Mouse (Mus musculus) kidney, postnatal 25 days (tissue): ENCODE data around the gene Ak1.

Experiments used
- DNase-seq, 2 experiments: peaks; one replicate each; pipeline ENCODE4 v3.0.0; 2021; ENCODE audit warnings: mixed read lengths in 2 of 2

The Ak1 gene

GRCm38 (mm10) chr2:32655826-32656225 lies 34.3 kb downstream of the Ak1 start:
- DNase-seq: peak; percentile 82 to 92

DNA sequence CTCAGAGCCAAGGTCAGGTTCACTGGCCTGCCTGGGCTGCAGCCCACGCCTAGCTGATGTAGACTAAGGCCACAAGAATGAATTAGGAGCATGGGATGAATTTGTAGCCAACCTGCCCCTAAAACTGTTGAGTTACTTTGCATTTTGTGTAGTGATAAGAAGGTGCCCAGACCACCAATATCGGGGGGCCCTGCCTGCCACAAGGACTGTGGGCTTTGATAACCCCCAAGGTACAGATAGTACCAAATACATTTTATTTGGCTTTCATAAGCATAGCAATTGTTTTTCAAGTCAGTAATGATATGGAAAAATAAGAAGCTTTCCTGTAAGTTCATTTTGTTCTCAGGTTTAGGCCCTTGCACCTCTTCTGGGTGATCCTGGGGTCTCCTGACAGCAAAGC lies 37.3 kb downstream of the Ak1 start:
- DNase-seq: no peak

DNA sequence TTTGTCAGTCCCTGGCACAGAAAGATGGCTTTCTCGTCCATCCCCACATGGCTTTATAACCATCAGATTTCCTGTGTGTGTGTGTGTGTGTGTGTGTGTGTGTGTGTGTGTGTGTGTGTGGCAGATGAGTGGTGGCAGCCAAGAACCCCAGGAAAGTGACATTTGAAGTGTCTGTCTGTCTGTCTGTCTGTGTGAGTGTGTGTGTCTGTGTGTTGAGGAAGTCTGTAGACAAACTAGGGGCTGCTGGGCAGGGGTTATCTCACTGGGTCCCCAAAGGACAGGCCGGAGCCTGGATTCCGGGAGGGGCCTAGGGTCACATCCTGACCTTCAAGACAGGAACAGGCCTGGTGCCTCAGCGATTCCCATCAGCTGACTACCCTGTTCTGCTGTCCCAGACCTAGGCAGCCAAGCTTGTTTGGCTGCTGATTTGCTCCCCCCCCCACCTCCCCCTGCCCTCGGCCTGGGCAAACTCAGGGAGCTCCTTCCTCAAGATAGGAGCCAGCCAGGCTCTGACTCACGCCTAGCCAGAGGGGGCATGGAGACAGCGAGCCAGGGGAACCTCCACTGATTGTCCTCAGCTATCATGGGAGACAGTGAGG lies 40.0 kb downstream of the Ak1 start:
- peak; percentile 78 to 93 for DNase-seq

GRCm38 (mm10) chr2:32662291-32662690 lies 40.7 kb downstream of the Ak1 start:
- no peak for DNase-seq

- DNase-seq: no peak
Observed at GRCm38 (mm10) chr2:32665345-32665744, 43.8 kb downstream of the Ak1 start.

DNA sequence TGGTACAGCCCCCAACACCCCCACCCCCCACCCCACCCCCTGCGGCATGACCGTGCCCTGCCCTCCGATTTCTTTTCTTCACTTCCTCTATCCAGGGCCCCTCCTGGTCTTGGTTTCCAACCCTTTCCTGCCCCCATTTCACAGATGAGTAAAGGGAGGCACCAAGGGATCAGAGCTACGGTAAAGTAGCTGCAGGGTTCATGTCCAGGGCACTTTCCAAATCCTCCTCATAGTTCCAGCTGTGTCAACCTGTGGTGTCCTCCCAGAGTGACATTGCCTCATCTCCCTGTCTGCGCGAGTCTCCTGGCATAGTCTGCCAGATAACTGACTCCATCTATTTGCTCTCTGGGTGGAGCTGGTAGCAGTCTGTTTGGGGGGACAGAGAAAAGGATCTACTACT lies 44.3 kb downstream of the Ak1 start:
- DNase-seq: no peak

GRCm38 (mm10) chr2:32667775-32668174 lies 46.2 kb downstream of the Ak1 start:
- DNase-seq: peak; percentile 43 to 59

DNA sequence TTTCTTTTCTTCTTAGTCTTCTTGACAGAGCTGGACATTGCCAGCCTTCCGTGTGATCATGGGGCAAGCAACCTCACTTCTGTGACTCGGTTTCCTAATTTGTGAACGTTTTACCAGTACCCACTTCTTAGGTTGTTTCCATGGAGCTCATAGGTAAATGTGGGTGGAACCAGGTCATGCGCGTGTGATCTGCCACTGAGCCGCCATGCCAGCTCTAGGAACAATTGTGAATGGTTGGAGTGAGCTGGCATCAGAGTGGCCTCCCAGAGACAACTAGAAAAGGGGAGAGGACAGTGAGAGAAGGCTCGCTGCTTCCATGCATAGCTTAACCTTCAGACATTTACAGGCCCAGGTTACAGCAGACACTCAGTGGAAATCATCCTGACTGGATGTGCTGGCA lies 46.6 kb downstream of the Ak1 start:
- no peak for DNase-seq

GRCm38 (mm10) chr2:32669876-32670275 lies 48.3 kb downstream of the Ak1 start:
- DNase-seq: no peak

GRCm38 (mm10) chr2:32671147-32671546 lies 49.6 kb downstream of the Ak1 start:
- peak in 1 of 2 experiments; percentile 70 for DNase-seq

DNA sequence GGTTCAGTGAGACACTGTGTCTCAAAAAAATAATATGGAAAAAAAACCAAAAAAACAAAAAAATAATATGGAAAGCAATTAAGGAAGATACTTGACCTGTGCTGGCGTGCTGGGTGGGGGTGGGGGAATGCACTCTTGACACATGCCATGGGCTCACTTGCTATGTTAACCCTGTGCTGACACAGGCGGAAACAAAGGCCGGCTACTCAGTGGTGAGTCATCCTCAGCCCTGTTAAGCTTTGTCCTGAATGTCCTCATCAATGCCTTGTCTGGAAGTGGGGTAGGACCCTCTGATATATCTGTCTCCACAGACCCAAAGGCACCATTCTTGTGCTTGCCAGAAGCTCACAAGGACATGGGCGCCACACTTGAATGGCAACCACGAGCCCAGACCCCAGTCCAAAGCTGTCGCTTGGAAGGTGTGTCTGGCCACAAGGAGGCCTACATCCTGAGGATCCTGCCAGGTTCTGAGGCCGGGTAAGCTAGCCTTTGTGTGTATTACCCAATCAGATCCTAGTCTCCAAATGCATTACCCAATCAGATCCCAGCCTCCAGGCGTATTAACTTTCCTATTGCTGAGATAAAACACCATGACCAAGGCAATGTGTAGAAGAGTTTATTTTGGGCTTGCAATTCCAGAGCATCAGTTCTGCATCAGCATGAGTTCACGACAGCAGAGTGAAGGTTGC lies 50.5 kb downstream of the Ak1 start:
- no peak for DNase-seq

- DNase-seq: peak; percentile 59 to 71
Observed at GRCm38 (mm10) chr2:32673176-32673917, 51.8 kb downstream of the Ak1 start.

DNA sequence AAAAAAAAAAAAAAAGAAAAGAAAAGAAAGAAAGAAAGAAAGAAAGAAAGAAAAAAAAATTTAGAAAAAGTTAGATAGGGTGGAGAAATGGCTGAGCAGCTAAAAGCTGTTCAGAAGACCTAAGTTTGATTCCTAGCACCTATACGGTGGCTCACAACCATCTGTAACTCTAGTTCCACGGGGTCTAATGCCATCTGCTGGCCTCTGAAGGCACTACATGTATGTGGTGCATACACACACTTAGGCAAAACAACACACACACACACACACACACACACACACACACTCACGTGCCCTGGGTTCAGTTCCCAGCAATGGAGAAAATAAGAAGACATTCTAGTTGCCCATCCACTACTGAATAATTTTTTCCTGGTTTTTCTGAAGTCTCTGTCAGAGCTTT lies 55.3 kb downstream of the Ak1 start:
- DNase-seq: no peak

DNA sequence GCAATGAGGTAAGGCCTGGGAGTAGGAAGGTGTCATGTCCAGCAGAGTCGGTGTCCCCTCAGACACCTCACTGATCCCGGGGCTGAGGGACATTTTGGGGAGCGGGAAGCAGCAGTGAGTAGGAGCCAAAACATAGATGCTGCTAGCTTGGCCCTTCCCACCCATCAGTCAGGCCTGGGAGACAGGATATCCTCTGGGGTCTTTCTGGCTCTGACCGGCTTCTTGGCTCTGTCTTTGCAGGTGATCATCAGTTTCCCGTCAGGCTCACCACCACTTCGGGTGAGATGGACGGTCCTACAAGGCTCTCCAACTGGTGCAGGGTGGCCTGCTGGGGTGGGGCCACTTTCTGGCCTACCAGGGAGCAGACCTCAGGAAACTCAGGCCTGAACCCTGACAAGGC lies 56.1 kb downstream of the Ak1 start:
- DNase-seq: peak in 1 of 2 experiments; percentile 56

DNA sequence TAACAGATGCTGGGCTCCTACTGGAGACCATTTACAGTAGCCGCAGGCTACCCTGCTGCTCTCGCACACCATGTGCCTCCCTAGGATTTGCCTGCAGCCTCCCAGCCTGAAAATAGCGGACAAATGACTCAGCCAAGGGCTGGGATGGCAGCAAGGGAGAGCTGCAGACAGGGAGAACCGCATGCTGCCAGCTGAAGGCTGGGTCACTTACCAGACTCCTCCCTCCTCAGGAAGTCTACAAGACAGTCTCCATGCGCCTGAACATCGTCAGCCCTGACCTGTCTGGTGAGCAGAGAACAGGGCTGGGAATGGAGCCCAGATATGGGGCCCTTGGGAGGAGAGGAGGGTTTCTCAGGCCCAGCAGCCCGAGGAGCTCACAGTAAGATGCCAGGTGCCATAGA lies 58.5 kb downstream of the Ak1 start:
- peak in 1 of 2 experiments; percentile 71 for DNase-seq

DNA sequence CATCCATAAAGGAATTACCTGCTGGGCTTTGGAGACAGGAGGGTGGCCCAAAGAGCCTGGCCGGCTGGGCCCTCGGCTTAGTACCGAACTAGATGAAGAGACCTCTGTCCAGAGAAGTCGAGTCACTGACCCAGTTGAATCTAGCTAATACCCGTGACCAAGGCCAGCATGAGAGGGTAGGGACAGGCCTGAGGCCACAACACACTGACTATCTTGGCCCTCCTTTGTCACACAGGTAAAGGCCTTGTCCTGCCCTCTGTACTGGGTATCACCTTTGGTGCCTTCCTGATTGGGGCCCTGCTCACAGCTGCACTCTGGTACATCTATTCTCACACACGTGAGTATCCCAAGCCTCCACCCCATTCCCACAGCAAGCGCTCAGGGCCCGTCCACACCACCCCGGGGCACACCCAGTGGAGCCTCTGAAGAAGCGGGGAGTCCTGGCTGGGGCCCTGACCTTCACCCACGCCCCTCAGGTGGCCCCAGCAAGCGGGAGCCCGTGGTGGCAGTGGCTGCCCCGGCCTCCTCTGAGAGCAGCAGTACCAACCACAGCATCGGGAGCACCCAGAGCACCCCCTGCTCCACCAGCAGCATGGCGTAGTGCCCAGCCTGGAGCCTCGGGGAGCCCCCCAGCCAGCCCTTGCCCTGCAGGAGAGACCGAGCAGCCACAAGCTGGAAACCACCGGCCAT lies 59.5 kb downstream of the Ak1 start:
- no peak for DNase-seq

DNA sequence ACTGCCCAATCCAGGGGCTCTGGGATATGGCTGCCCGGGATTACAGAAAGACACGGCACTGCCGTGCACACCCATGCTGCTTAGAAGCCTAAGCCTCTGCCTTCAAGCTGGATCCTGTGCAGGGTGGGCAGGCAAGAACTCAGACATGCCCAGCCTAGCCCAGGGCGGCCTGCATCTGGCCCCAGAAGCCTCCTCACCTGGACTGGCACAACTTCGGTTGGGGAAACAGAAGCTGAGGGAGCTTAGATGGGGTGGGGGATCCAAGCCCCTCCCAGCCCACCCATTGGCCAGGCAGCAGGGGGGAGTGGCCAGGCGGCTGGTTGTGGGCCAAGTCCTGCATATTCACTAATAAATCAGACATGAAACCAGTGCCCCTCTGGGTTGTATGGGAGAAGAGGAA lies 60.2 kb downstream of the Ak1 start:
- no peak for DNase-seq

- no peak for DNase-seq
Observed at GRCm38 (mm10) chr2:32682721-32683417, 61.3 kb downstream of the Ak1 start.

GRCm38 (mm10) chr2:32683701-32684100 lies 62.1 kb downstream of the Ak1 start:
- DNase-seq: no peak
